Mouse (Mus musculus) embryo, embryonic 11.5 days (tissue): ENCODE results near the gene Pds5a.
"Not testable (repeated sequence)": the region's sequence is repeated elsewhere in the genome, so short reads cannot be mapped to it uniquely, and the experiment has no call there.

ENCODE experiments used
- DNase-seq: peaks from one replicate; pipeline ENCODE4 v3.0.0-alpha.2; 2012; ENCODE audit warnings: low read depth, low spot score

Pds5a gene

GRCm38 (mm10) chr5:65697836-65698758 is at the start of gene Pds5a:
Pds5a (minus strand) TSS chr5:65698273.
- peak; percentile 83 for DNase-seq

DNA sequence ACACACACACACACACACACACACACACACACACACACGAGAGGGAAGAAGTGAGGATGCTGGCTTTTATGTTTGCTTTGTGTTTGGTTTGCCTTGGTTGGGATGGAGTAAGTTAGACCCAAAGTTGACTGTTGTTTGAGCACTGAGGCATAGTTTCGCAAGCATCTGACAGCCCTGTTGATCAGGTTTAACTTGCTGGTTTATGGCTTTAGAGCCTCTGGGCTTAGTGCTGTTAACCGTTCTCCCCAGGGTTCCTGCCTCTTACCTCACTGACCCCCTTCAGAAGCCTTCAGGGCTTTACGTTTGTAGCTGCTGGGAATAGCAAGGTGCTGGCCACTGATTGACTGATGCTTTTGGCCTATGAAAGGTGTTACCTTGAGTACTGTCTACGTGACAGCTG is 48.8 kb upstream of the Pds5a start:
- no peak for DNase-seq

- no peak for DNase-seq
Observed at GRCm38 (mm10) chr5:65739366-65739765, 41.3 kb upstream of the Pds5a start.

DNA sequence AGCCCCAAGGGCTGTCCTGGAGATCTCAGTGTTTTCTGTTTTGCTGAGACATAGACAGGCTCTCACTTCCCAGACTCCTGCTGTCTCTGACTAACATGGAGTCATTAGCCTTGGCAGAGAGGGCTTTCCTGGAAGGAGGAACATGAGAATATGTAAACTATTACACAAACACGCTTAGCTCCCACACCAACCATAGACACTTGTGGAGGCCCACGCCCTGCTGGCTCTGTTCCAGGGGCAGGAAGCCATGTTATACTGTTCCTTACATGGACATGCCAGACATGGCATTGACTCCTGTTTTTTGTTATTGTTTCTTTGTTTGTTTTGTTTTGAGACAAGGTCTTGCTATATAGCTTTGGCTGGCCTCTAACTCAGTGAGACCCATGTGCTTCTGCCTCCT is 37.5 kb upstream of the Pds5a start:
- no peak for DNase-seq

- no peak for DNase-seq
Observed at GRCm38 (mm10) chr5:65731173-65732007, 33.3 kb upstream of the Pds5a start.

- DNase-seq, result peak; percentile 46
Observed at GRCm38 (mm10) chr5:65724311-65725054, 26.4 kb upstream of the Pds5a start.

- DNase-seq, result no peak
Observed at GRCm38 (mm10) chr5:65718368-65718767, 20.3 kb upstream of the Pds5a start.

- not testable (repeated sequence) for DNase-seq
Observed at GRCm38 (mm10) chr5:65717903-65718211, 19.8 kb upstream of the Pds5a start.

GRCm38 (mm10) chr5:65717063-65717902 is 19.2 kb upstream of the Pds5a start:
- no peak for DNase-seq

GRCm38 (mm10) chr5:65715084-65715483 is 17.0 kb upstream of the Pds5a start:
- no peak for DNase-seq

DNA sequence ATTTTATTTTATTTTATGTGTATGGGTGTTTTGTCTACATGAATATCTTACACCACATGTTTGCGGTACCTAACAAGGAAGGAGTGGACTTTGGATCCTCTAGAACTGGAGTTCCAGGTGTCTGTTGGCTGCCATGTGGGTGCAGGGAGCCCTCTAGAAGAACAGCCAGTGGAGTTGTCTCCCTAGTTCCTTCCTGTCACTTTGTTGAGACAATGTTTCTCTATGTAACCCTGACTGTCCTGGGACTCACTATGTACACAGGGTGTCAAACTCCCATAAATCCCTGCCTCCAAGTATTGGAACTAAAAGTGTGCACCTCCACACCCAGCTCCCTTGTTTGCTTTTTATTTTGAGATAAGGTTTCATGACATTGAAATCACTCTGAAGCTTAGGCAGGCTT is 13.4 kb upstream of the Pds5a start:
- no peak for DNase-seq

DNA sequence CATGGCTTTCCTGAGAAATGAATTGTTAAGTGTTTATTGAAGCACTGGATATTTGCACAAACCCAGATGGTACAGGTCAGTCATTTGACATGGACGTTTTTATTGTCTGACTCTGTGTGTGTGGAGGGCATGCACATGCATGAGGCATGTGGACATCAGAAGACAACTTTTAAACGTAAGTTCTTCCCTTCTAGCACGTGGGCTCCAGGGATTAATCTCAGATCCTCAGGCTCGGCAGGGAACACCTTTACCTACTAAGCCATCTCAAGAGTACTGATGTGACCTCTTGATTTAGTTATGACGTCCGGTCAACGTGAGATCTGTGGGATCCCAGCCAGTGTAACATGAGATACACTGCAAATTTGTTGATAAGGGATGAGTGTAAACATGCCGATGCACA is 12.2 kb upstream of the Pds5a start:
- no peak for DNase-seq

GRCm38 (mm10) chr5:65706979-65707378 is 8.9 kb upstream of the Pds5a start:
- no peak for DNase-seq

- no peak for DNase-seq
Observed at GRCm38 (mm10) chr5:65706171-65706570, 8.1 kb upstream of the Pds5a start.

DNA sequence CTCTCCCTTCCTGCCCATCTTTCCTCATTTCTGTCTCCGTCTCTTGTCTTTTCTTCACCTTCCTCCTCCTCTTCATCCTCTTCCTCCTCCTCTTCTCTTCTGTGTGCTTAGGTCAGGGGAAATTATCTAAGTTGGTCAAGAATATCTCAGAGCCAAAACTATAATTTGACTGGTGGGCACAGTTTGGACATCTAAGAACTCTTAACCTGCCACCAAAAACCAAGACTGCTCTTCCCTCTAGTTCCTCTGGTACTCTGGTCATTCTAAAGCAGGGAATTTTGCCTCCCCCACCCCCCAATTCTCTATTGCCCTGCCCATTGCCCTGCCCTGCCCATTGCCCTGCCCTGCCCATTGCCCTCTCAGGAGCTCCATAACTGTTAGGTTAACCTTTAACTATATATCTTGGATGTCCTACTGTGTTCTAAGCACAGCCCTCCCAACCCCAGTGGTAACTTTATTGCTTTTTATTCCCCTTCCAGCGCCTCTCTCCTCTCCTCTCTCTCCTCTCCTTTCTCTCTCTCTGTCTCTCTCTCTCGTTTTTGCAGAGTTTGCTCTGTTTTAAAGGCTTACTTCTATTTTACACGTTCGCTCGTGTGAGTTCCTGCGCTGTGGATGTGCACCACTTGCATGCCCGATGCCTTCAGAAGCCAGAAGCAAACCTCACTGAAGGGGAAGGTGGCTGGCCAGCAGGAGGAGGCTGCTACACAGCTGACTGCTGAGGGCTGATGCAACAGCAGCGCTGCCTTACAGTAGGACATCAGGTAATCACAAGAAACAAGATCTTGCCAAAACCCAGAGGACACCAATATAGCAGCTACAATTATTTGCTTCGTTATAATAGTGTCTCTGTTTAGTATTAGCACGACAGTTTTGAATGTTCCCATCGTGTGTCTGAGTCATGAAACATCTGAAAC is 6.9 kb upstream of the Pds5a start:
- DNase-seq, result no peak

DNA sequence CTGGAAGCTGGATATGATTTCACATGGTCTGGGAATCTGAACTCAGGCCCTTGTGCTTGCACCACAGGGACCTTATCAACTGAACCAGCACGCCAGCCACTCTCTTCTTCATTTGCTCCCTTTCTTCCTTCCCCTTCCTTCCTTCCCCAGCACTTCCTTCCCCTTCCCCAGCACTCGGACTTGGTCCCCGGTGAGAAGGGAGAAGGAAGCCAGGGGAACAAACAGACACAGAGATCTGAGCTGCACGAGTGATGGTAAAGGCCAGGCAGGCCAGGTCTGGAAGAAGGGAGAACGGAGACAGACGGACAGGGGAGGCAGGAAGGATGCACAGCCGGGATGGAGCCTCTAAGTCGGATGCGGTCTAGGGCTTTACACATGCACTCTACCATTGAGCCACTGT is 5.2 kb upstream of the Pds5a start:
- DNase-seq, result no peak

DNA sequence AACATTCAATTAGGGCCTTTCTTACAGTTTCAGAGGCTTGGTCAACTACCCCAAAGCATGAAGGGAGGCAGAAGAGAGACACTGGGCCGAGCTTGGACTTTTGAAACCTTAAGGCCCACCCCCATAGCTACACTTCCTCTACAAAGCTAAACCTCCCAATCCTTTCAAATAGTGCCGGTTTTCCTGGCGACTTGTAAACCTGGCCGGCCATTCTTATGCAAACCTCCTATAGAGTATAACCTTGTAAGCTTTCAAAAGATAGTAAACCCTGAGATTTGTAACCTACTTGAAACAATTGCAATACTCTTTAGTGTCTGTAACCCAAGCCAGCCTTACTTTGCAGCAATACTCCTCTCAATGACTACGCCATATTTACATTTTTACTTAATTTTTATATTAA is 2.0 kb upstream of the Pds5a start:
- no peak for DNase-seq

DNA sequence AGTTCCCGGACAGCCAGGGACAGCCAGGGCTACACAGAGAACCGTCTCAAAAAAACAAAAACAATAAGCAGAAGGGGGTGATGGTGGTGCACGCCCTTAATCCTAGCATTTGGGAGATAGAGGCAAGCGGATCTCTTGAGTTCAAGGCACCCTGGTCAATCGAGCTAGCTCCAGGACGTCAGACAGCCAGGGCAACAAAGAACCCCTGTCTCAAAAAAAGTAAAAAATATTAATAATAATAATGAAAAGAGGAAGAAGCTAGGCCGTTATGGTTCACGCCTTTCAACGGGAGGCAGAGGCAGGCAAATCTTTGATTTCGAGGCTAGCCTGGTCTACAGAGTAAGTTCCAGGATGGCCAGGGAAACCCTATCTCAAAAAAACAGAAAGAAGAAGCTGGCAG is 1.1 kb upstream of the Pds5a start:
- DNase-seq, result no peak

DNA sequence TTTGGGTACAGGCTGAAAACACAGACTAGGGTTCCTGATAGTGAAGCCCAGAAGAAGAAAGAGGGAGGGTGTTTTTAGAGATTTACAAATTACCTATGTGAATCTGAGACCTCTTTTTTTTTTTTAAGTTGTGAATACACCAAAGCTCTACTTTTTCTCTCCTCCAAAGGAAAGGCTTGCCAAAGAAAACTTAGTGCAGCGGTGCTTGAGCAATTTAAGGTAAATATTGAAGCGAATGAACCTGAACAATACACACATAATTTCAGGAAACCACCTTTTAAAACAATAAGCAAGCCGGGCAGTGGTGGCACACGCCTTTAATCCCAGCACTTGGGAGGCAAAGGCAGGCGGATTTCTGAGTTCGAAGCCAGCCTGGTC is 675 bp upstream of the Pds5a start:
- no peak for DNase-seq

GRCm38 (mm10) chr5:65697486-65697835 is 612 bp downstream of the Pds5a start:
- no peak for DNase-seq
